Mouse (Mus musculus) regulatory T cell (primary cell): Measurements from ENCODE around the gene Uvrag.

Experiments
- in situ Hi-C: fragments of 300-600 bp; cut with MboI, MseI; formaldehyde crosslinking; loops from one replicate; pipeline ENCODE4 v1.15.1; 2025; ENCODE audit warnings: high pct_unique_total_duplicates

The Uvrag gene

DNA sequence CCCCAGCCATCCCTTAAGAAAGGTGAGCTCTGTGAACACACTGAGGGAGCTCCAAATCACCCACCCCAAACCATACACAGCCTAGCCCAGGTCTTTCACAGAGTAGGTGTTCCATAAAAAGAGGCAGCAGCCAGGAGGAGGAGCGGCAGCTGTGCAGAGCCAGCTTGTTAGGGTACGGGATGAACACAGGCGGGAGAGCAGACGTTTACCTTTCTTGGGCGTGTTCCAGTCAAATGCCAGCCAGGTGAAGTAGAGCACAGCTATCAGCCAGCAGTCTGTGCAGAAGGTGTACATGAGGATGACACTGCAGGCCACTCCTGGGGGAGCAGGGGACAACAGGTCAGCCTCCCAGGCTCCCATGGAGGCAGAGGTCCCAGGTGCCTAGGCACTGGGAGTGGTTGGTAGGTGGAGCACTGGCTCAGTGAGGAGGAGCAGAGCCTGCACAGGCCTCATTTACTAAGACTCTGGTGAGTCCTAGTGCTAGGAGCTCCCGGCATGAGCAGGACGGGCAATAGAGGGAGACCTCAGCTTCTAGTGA, 24.0 kb upstream of the Uvrag start:
- in situ Hi-C loops, result no loop called here

DNA sequence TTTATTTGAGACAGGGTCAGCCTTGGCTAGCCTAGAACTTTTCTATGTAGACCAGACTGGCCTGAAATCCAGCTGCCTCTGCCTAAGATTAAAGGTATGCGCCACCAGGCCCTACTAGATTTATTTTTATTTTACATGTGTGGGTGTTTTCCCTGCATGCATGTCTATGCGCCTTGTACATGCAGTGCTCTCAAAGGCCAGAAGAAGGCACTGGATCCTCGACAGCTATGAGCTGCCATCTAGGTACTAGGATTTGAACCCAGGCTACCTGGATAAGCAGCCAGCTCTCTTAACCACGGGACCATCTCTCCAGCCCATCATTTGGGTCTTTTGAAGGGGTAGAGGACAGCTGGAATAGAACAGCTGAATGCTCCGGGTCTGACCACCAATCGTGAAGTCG, 21.5 kb upstream of the Uvrag start:
- in situ Hi-C loops, result no loop called here

DNA sequence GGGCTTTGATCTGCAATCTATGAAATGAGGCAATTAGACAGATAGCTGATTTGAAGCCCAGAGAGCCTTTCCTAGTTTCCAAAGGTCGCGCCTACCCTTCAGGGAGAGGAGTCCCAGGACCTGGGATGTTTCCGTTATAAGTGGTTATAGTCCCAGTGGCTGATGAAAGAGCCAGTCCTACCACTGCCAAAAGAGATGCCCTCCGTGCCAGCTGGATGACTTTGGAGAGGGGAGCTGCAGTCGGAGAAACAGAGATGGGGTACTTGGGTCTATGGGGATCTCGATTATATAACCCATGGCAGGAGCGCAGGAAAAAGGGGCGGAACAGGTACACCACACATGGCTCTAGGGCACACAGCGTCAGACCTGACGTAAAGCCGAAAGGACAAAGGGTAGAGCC, 21.0 kb upstream of the Uvrag start:
- in situ Hi-C loops, result no loop called here

- in situ Hi-C loops, result no loop called here
Measured at GRCm38 (mm10) chr7:99161529-99161928, 20.6 kb upstream of the Uvrag start.

- in situ Hi-C loops, result no loop called here
Measured at GRCm38 (mm10) chr7:99160995-99161394, 20.1 kb upstream of the Uvrag start.

GRCm38 (mm10) chr7:99159446-99159845, 18.5 kb upstream of the Uvrag start:
- in situ Hi-C loops, result no loop called here

GRCm38 (mm10) chr7:99158904-99159303, 18.0 kb upstream of the Uvrag start:
- in situ Hi-C loops, result no loop called here

GRCm38 (mm10) chr7:99158011-99158410, 17.1 kb upstream of the Uvrag start:
- in situ Hi-C loops, result no loop called here

DNA sequence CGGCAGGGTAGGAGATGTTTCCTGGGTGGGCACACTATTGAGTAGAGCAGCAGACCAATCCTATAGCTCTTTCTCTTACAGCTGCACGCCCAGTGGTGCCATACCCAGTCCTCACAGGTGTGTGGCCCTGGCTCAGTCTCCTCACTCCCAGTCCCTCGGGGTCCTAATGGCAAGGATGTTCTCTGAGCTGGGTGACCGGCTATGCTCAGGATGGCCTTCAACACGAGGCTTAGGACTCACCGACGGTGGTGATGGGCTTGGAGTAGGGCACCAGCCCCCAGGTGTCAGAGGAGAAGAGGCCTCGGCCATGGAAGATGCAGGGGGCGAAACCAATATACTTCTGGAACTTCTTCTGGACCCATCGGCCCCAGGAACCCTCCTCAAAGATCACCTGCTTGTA, 15.8 kb upstream of the Uvrag start:
- in situ Hi-C loops, result no loop called here

GRCm38 (mm10) chr7:99155311-99156289, 14.7 kb upstream of the Uvrag start:
- in situ Hi-C loops, result no loop called here

GRCm38 (mm10) chr7:99154648-99155151, 13.8 kb upstream of the Uvrag start:
- in situ Hi-C loops, result no loop called here

- in situ Hi-C loops, result no loop called here
Measured at GRCm38 (mm10) chr7:99153686-99154202, 12.8 kb upstream of the Uvrag start.

DNA sequence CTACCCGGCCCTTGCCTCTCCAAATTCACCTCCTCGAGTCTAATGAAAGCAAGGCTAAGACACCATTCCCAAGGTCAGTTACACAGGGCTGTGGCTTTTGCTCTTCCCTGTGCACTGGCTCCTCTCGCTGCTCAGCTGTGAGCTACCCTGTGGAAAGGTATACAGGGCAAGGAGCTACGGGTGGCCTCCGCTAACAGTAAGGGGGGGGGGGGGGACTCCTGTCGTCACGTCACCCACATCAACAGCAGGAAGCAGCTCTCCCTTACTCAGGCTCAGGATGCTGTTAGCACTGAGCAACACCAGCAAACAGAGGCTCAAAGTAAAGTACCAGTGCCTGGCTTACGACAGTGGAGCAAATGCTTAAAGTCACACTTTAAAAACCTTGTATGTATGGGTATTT, 11.8 kb upstream of the Uvrag start:
- in situ Hi-C loops, result no loop called here

GRCm38 (mm10) chr7:99151342-99151741, 10.4 kb upstream of the Uvrag start:
- in situ Hi-C loops, result no loop called here

GRCm38 (mm10) chr7:99149017-99149416, 8.1 kb upstream of the Uvrag start:
- in situ Hi-C loops, result no loop called here

DNA sequence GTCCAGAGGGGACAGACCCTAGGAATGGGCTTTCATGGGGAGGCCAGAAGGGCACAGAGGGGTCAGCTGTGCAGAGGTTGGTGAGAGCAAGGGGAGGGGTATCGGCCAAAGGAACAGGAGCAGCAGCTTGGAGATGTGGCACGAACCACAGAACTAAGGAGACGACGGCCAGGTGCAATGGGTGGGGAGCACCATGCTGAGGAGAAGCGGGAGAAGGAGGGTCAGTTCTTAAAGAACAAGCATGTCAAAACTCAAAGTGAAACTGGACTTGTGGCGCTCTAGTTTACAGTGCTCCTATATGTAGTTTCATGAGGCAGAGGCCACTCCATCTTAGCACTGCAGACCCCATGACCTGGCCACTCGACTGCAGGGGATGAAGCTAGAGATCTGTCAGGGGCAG, 6.6 kb upstream of the Uvrag start:
- in situ Hi-C loops, result no loop called here

GRCm38 (mm10) chr7:99146906-99147305, 6.0 kb upstream of the Uvrag start:
- in situ Hi-C loops, result no loop called here

GRCm38 (mm10) chr7:99146011-99146410, 5.1 kb upstream of the Uvrag start:
- in situ Hi-C loops, result no loop called here

- in situ Hi-C loops, result no loop called here
Measured at GRCm38 (mm10) chr7:99144616-99145015, 3.7 kb upstream of the Uvrag start.

DNA sequence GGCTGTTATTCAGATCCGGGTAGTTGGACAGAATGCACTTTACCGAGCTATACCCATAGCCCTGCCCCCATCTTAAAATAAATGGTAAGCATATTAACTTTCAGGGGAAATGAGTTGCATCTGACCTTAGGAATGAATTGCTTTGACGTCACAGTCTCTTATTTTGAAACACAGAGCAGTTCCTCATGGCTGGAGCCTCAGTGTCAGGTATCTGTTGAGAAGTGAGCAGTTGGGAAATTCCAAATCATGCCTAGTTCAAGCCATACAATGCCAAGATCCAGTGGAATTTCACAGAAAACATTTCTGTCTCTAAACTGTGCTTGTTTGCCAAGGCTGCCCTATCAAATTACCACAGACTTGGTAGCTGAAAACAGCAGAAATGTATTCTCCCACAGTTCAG, 2.3 kb upstream of the Uvrag start:
- in situ Hi-C loops, result no loop called here

GRCm38 (mm10) chr7:99141919-99142606, 1.1 kb upstream of the Uvrag start:
- in situ Hi-C loops, result no loop called here

DNA sequence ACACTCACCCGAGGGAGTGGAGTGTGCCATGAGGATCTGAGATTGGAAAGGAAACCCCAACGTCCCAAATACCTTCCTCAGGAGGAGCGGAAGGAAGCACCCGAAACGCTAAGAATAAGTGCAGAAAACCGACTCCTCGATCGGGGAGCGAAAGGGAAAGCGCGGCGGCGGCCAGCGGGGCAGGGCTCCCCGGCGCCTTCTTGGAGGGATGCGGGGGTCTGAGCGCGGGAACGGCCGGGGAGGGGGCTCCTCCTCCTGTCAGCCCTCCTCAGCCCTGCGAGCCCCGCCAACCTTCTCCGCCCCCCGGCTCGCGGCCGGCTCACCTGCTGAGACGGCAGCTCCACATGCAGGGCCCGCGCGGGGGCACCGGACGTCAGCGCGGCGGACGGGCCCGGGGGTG, 430 bp downstream of the Uvrag start:
- in situ Hi-C loops, result no loop called here
